Mouse (Mus musculus) spleen, embryonic (tissue): ENCODE measurements around the gene Ppm1n.

Experiments
- CTCF ChIA-PET: fragments of 350-600 bp; sonication (Branson Sonifier 250); formaldehyde crosslinking; loops from one replicate; lab custom pipeline; 2022; lab: Charles Lee

The Ppm1n gene

DNA sequence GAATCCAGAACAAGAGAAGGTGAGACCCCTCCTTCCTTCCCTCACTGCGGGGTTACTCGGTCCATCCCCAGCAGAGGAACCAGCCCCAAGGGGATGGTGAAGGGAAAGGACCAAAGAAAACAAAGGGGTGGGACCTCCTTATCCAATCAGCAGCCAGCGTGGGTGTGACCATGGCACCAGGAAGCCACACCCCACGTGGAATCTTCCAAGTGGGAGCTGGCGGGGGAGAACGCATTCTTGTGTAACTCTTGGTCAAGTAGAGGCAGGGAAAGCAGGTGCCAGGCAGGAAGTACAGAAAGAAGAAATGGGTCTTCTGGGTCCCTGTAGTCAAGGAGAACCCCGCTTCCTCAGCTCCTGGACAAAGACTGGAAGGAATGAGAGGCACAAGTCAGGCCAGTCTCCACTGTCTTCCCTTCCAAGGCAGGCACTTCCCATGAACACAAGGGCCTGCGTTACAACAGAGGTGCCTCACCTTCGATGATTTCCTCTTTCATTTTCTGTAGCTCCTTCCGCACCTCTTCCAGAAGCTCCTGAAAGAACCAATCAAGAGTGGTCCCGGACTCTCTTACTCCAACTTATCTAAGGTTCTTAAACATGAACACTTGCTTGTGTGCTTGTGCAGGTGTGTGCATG is 22.4 kb downstream of the Ppm1n start:
- CTCF ChIA-PET = no interaction called here

GRCm38 (mm10) chr7:19256567-19256966 is 23.3 kb downstream of the Ppm1n start:
- CTCF ChIA-PET = no interaction called here

- CTCF ChIA-PET = no interaction called here
These were observed 24.5 kb downstream of the Ppm1n start for GRCm38 (mm10) chr7:19255395-19255794.

DNA sequence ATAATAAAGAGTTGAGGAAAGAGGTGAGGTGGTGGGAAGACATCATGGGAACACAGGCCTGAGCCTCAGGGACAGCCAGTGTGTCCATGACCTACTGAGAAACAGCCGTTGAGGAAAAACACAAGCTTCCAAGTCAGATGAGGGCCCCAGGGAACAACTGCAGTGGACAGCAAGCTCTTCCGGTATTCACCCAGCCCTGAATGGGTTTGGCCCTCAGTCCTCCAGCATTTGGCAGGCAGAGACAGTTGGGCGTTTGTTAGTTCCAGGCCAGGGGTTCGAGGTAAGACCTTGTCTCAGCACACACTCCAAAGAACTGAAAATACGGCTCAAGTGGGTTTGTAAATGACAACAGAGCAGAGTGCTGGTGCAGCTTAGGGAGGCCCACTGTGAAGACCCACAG is 26.4 kb downstream of the Ppm1n start:
- CTCF ChIA-PET = no interaction called here

GRCm38 (mm10) chr7:19252078-19252477 is 27.8 kb downstream of the Ppm1n start:
- CTCF ChIA-PET = interaction anchor here (0.9 kb wide), 1 partner anchor 12 kb away, joined by 3 read pairs; no protein-coding TSS in a partner anchor

- CTCF ChIA-PET = interaction anchor here (0.7 kb wide), 1 partner anchor 31 kb away, joined by 3 read pairs; no protein-coding TSS in a partner anchor
These were observed 32.4 kb downstream of the Ppm1n start for GRCm38 (mm10) chr7:19247511-19247910.

- CTCF ChIA-PET = interaction anchor here (0.5 kb wide), 1 partner anchor 355 kb away, joined by 4 read pairs; no protein-coding TSS in a partner anchor
These were observed 33.0 kb downstream of the Ppm1n start for GRCm38 (mm10) chr7:19246855-19247254.

GRCm38 (mm10) chr7:19245083-19245482 is 34.8 kb downstream of the Ppm1n start:
- CTCF ChIA-PET = interaction anchor here (0.6 kb wide), 1 partner anchor 99 kb away, joined by 8 read pairs; no protein-coding TSS in a partner anchor

DNA sequence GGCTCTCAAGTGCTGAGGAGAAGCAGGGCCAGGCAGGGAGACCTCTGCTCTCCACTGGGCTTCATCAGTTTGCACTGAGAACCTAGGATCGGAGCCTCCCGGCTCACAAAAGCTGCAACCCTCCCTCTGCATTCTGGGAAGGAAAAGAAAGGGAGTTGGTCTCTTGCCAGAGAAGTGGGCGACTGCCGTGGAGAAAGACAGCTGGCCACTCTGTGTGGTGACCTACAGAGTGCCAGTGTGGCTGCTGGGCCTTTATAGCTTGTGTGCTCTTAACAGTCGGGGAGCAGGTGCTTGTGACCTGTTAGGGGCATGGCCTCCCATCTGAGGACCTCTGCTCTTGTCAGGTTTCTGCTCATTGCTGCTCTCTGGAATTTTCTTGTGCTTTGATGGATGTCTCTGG is 36.0 kb downstream of the Ppm1n start:
- CTCF ChIA-PET = no interaction called here

- CTCF ChIA-PET = no interaction called here
These were observed 37.9 kb downstream of the Ppm1n start for GRCm38 (mm10) chr7:19242005-19242404.

- CTCF ChIA-PET = interaction anchor here (0.6 kb wide), 1 partner anchor 18 kb away, joined by 3 read pairs; no protein-coding TSS in a partner anchor
These were observed 38.9 kb downstream of the Ppm1n start for GRCm38 (mm10) chr7:19240905-19241463.

DNA sequence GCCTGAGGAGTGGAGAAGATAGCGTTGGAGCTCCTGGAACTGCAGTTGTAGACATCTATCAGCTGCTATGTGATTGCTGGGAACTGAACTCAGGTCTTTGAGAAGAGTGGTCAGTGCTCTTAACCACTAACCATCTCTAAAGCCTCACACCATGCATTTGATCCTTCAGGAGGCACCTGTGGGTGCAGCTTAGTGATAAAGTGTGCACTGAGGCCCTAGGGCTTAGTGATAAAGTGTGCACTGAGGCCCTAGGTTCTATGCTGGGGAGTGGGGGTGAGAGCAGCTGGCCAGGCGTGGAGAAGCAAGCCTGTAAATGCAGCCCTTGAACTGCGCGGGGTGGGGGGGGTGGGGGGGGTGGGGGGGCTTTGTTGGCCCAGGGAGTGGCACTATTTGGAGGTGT is 39.9 kb downstream of the Ppm1n start:
- CTCF ChIA-PET = interaction anchor here (0.6 to 1.2 kb wide), 9 partner anchors 9 to 115 kb away, joined by 3 to 6 read pairs (median 4); no protein-coding TSS in a partner anchor

DNA sequence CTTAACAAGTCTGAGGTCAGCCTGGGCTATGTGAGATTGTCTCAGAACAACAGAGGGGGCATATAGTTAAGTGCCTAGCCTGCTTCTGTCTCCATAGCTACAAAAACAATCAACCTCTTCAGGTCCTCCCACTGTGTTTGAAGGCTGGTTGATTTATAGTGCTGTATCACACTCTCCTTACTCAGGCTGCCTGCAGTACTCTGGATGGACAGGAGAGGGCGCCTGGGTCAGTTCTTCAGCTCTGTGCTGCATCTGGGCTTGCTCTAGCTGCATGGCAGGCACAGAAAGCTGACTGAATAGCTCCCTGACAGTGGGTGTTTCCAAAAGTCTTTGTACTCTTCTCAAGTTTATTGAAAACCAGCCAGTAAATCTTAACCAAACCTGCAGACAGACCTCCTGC is 40.4 kb downstream of the Ppm1n start:
- CTCF ChIA-PET = interaction anchor here (0.7 to 1.2 kb wide), 8 partner anchors 11 to 111 kb away, joined by 3 to 16 read pairs (median 4); no protein-coding TSS in a partner anchor

DNA sequence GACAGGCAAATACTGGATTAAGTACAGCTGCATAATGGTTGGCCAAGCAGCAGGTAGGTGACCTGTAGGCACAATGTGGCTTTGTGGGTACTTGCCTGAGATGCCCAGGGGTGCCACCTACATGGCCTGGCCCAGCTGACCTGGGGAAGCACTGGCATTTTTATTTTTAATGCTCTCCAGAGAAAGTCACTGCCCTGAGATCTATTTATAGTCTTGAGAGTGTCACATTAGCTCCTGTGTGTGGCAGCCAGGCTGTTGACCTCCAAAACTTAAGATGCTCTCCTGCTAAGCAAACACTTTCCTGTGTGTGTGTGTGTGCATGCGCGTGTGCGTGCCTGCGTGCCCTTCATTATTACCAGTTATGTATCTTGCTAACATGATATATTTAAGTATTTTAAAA is 41.5 kb downstream of the Ppm1n start:
- CTCF ChIA-PET = interaction anchor here (0.6 kb wide), 1 partner anchor 101 kb away, joined by 3 read pairs; no protein-coding TSS in a partner anchor

GRCm38 (mm10) chr7:19236411-19236810 is 43.5 kb downstream of the Ppm1n start:
- CTCF ChIA-PET = no interaction called here

- CTCF ChIA-PET = interaction anchor here (0.6 kb wide), 1 partner anchor 31 kb away, joined by 9 read pairs; no protein-coding TSS in a partner anchor
These were observed 44.7 kb downstream of the Ppm1n start for GRCm38 (mm10) chr7:19235092-19235671.

GRCm38 (mm10) chr7:19234652-19235051 is 45.2 kb downstream of the Ppm1n start:
- CTCF ChIA-PET = interaction anchor here (0.6 to 0.8 kb wide), 2 partner anchors 31 to 47 kb away, joined by 3 to 9 read pairs; no protein-coding TSS in a partner anchor

DNA sequence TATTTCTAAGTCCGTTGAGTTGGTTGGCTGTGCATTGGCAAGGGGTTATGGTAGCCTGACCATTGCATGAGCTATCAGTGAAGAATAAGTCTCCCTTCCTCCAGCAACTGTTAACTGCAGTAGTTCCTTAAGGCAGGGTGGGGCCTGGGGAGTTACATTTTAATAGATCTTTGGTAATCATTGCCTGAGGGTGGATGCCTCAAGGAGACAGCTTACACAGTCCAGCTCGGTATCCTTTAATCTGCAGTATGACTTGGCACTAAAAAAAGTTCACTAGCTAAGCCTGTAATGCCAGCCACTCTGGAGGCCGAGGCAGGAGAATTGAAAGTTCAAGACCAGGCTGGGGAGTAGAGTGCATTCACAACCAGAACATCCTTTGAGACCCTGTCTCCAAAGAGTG is 48.0 kb downstream of the Ppm1n start:
- CTCF ChIA-PET = interaction anchor here (1.1 kb wide), 1 partner anchor 40 kb away, joined by 3 read pairs; the partner anchor contains the start of gene Vasp

GRCm38 (mm10) chr7:19230899-19231298 is 49.0 kb downstream of the Ppm1n start:
- CTCF ChIA-PET = no interaction called here

GRCm38 (mm10) chr7:19230041-19230580 is 49.8 kb downstream of the Ppm1n start:
- CTCF ChIA-PET = no interaction called here

DNA sequence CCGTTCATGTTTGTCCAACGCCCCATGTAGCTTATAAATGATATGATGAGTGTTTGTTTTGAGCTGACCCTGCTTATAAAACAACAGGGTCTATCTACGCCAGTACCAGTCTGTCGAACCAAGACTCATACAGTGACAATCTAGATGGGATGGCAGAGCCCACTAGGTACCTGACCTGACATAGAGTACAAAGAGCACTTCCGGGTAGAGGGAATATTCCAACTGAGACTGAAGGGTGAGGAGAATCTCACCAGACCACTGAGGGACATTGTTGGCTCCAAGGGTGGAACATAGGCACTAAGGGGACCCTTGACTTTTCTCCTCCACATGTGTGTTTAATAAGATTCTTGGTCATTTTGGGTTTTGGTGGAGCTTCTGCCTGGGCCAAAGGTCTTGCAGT is 50.5 kb downstream of the Ppm1n start:
- CTCF ChIA-PET = interaction anchor here (1.2 kb wide), 1 partner anchor 10 kb away, joined by 3 read pairs; no protein-coding TSS in a partner anchor

DNA sequence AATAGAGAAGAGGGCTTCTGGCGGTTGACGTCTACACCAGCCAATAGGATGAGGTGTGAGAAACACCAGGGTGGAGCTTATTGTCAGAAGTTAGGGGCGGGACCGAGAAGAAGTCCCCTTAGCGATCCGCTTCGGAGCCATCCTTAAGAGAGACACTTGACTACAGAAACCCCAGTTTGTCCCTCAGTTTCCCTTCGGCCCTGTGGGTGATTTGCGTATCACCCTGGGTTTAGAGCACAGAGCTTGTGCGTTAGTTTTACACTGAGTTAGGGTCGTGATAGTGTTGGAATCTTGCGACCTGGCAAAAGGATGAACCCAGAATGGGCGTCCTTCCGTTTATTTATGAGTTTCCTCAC is 51.1 kb downstream of the Ppm1n start:
- CTCF ChIA-PET = interaction anchor here (1.2 kb wide), 1 partner anchor 11 kb away, joined by 3 read pairs; no protein-coding TSS in a partner anchor
